Mouse (Mus musculus) spleen, postnatal 4 days (tissue): ENCODE data around the gene Amhr2.
A peak's percentile ranks its signal among the peaks of the same experiment; 100 is the strongest.

Experiments
- DNase-seq, 2 experiments: peaks; one replicate each; pipeline ENCODE4 v3.0.0; 2022; ENCODE audit warnings: low spot score in 2 of 2

The Amhr2 gene

DNA sequence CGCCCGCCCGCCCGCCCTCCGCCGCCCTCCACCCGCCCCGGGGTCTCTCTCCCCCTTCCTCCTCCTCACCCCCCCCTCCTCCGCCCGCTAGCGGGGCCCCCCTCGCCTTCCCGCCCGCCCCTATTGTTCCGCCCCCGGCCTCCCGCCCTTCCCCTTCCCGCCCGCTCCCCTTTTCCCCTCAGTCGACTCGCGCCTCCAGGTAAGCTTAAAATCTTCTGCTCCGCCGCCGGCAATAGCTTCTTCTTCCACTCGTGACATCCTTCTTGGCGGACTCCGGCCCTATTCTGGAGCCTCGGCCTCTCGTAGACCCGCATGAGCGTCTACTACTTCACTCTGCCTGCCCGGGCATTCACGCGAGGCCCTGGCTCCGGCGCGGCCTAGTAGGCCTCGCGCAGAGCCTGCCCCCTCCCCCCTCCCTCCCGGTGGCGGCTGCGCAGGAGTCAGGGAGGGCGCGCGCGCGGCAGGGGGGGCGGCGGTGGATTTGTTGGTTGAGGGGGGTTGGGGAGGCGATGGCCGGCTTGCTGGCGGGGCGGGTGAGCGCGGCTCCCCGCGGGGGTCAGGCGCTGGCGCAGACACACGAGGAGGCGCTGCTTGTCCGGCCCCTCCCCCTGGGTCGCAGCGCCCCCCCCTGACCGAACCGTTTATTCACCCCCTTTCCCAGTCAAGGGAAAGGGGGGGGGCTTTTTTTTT is 25.6 kb downstream of the Amhr2 start:
- DNase-seq: peak; percentile 71 to 88

DNA sequence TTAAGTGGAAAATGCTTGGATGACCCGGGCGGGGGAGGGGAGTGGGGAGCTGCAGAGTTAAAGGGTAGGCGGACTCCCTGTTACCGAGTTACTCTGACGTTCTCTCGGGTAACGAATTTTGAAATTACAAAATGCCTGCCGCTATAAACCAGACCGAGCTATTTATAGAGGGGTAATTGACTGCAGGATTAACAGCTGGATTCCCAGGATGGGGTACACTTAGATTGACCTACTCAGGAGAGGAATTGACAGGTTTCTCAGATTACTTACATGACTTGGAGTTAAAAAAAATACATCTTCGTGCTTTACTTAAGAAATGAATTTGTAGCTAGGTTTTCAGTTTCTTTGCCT is 26.1 kb downstream of the Amhr2 start:
- no peak for DNase-seq

DNA sequence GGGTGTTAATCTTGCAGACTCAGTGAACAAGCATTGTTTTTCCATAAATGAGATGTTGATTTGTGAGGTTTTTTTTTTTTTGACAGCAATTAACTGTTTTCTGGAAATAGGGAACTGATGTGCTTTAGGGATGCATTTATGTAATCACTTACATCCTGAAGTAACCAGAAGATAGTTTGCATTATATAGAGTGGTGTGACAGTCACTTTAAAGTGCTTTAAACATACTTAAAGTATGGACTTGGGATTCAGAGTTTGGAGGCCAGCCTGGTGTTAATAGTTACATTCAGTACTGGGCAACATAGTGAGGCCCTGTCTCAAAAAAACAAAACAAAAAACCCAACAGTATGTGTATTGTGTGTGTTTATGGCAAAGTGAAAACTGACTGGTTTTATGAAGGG is 26.6 kb downstream of the Amhr2 start:
- no peak for DNase-seq

DNA sequence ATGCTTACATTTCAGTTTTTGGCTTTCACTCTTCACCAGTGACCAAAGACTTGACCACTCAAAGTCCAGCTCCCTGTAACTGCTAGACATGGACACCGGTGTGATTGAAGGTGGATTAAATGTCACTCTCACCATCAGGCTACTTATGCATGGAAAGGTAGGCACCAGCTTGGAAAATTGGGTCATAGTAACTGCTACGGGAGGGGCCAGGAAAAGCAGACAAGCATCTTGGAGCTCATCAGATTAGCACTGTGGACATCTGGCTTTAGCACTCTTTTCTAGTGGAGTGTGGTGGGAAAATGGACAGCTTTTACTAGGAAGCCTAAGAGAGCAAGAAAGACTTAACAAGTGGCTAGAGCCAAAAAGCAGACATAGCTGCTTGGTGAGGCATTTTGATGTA is 28.1 kb downstream of the Amhr2 start:
- no peak for DNase-seq

DNA sequence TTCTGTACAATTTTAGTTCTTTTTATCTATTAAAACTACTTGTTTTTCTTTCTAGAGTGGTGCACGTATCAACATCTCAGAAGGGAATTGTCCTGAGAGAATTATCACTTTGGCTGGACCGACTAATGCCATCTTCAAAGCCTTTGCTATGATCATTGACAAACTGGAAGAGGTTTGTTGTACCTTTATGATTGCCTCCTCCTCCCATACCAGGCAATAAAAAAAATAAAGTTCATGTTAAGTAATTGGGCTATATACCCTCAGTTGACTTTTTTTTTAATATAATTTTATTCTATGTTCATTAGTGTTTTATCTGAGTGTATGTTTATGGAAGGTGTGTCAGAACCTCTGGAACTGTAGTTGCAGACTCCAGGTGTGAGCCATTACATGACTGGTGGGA is 29.4 kb downstream of the Amhr2 start:
- no peak for DNase-seq

DNA sequence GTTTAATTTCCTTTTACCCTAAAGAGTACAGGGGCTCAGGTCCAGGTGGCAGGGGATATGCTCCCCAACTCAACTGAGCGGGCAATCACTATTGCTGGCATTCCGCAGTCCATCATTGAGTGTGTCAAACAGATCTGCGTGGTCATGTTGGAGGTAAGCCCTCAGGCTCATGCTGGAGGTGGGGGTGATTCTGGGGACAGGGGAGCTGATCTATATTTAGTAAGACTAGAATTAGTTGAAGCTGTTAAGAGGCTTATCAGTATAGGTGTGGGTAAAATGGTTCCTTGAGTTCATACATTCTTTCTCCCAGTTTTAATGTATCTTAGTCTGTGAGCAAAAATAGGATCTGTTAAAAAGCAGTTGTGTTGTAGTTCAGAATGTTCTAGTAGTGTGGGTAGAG is 38.0 kb downstream of the Amhr2 start:
- DNase-seq: no peak

DNA sequence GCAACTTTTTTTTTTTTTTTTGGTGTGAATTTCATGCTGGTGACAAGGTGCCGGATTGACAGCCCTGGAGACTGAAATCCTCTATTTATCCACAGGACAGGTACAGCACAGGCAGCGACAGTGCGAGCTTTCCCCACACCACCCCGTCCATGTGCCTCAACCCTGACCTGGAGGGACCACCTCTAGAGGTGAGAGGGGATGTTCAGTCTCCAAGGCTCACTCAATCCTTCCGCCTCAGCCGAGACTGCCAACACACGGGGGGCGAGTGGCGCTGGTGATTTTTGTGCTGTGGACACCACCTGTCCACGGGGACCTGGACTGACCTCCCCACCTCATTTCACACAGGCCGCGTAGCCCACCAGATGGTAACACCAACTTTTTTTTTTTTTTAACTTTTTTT is 40.7 kb downstream of the Amhr2 start:
- DNase-seq: no peak

DNA sequence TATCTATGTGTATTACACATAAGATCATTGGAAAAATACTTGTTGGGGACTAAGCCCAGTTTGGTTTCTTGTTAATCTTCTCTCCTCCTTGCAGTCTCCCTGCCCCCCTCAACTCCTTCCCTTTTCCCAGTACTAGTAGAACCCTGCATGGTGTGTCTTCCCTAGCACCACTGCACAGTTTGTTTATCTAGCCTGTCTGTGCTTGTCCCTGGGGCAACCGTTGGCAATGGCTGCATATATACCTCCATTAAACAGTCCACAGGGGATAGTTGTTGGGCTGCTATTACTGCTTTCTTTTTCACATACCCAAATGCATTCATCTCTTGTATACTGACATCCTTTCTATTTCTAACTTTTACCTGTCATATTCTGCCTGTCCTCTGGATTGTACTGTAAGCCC is 42.5 kb downstream of the Amhr2 start:
- DNase-seq: no peak

DNA sequence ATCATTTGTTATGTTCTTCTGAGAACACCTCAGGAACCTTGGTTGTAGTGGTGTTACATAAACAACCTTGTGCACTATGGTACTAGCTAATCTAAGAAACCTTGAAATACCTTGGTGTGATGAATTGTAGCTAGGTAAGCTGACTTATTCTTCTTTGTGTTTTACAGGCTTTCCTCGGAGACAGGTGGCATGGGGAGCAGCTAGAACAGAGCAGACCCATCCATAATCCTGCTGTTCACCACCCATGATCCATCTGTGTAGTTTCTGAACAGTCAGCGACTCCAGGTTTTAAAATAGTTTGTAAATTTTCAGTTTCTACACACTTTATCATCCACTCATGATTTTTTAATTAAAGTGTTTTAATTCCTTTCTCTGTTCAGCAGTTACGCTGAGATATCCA is 53.2 kb downstream of the Amhr2 start:
- DNase-seq: no peak

DNA sequence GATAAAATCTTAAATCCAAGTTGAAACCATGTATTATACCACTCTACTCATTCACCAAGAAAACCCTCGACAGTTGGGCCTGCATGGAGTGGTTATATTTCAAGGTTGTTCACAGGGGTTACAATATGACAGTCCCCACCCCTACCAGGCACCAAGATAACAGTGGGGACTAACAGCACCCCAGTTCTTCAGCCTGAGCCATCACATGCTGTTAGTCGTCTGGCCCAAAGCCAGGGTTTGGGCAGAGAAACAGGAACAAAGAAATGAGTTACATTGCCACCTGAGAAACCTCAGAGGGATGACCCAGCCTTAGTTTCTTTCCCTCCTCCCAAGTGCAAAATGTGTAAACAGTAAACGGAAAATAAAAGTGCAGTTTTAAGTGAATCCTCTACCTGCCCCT is 54.2 kb downstream of the Amhr2 start:
- no peak for DNase-seq

DNA sequence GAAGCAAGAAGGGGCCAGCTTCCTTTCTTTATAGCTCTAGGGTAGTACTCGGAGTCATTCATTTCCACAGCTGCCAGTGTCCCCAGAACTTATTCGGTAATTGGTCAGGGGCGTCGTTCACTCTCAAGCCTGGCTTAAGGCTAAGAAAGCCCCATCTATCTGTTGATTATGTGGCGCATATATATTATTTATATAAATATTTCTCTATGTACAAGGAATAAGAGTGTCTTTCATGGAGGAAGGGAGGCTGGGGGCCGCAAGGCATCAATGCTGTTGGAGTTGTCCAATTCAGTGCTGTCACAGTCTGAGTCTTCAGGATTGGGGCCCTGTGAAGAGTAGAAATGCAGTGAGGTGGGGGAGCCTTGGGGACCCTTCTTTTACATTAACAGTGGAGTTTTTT is 54.7 kb downstream of the Amhr2 start:
- DNase-seq: no peak

DNA sequence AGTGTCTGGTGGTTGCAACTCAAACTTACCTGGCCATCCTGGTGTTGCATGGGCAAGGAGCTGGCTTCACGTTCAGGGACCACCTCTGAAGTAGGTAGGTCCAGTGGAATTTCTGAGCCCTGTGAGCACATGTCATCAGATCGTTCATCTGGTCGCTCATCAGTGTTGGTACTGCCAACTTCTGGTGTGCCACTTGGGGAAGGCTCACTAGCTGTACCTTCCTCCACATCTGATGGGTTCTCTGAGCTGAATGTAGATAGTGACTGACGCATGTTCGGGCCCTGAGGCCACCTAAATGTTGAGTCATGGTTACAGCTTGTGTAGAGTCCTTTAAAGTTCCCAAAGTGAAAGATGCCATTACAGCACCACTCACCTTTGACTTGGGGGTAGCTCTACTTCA is 55.3 kb downstream of the Amhr2 start:
- DNase-seq: no peak

DNA sequence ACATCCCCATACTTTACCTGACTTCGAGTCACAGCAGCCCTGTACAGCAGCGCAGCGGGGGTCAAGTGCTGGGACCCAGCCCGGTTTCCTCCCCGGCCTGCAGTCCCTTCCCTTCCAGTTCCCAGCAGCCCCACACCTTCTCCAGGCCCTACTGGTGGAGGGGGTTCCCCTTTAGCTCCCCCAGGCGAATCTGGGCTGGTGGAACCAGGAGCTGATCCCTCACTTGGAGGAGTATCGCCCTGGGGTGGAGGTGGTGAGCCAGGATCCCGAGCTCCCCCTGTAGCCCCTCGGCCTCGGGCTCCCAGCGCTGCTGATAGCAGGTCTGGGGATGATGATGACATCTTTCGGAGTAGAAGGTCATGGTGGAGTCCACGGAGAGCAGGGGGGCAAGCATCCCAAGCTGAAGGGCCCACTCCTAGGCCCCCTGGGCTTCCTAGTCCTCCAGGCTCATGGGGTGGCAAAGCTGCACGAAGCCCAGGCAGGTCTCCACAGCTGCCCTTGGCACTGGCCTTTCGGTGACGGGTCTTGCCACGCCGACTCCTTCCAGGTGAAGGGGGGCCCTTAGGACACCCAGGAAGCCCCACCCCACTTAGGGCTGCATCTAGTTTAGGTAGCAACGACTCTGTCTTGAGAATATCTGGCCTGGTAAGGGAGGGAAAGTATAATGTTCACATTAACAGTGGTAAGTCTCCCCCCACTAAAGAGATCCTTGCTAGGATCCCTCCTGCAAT is 56.1 kb downstream of the Amhr2 start:
- peak in 1 of 2 experiments; percentile 61 for DNase-seq

DNA sequence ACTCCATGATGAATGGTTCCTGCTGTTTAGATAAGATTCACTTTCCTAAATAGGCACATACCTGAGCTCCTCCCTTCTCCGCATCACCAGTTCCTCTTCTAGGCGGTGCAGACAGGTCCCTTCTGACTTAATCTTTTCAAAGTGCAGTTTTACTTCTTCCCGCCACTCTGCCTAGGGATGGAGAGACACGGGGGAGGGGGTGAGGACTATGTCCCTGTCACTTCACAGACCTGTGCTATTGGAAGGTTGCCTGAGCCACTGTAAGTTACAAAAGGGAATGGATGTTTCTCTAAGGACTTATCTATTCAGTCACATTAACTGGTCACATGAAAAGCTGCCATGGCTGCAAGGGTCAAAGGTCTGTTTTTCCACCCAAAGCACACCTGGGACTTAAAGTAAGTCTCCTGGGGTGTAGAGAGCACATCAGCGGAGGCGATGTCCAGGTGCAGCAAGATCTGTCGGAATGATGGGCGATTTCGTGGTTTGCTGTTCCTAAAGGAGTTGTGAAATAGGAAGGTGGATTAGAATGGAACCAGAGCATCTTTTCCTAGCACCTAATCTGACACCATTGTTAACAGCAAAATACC is 57.2 kb downstream of the Amhr2 start:
- no peak for DNase-seq

DNA sequence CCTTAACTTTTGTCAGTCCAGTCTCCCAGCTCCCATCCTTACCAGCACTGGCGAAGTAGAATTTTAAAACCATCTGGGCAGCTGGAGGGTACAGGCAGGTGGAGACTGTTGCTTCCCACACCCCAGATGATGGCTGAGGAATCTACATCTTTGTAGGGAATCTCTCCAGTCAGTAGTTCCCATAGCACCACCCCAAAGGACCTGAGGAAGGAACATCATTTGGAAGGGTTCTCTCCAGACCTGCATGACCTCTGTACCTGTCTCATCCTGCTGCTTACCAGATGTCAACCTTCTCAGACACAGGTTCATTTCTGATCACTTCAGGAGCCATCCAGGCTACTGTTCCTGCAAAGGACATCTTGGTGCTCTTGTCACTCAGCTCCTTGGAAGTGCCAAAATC is 58.3 kb downstream of the Amhr2 start, which contains the start of gene Gm10337:
Gm10337 (plus strand) TSS at position 276 of the 400 bp plus-strand sequence.
- DNase-seq: peak in 1 of 2 experiments; percentile 51
